Mouse (Mus musculus): ENCODE measurements around the gene Pdxp. TPM values are rescaled to one million over a fixed set of nuclear protein-coding genes. Genes with fewer than 3 reads are reported as not detected.
A peak's percentile ranks its signal among the peaks of the same experiment; 100 is the strongest.

The Pdxp gene
- polyA plus RNA-seq, 1 experiment from 2014 or later, result 36.8 TPM

DNA sequence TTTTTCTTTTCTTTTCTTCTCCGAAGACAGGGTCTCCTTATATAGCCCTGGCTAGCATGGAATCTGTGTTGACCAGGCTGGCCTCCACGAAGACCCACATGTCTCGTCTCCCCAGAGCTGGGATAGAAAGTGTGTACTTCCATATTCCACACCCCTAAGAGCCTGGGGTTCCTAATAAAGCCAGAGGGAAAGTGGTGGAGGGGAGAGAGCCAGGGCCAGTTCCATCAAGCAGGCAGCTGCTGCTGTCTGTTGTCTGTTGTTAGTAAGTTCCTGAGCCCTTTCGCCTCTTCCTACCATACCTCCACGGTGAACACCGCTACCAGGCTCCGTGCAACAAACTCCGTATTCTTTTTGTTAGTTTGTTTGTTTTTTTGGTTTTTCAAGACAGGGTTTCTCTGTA, 14.8 kb downstream of the Pdxp start:
- H3K4me1 ChIP-seq (replicated peaks), result peaks cover 39% of the 10 kb centered on the region
- no peak for ATAC-seq (ENCODE audit: insufficient number of reproducible peaks, insufficient read depth, low FRiP score, low TSS enrichment, low read depth)
- WGBS, result 39% methylated on average over 8 of the region's 8 CpGs
- H3K4me3 ChIP-seq (replicated peaks), result peak overlapping the region; percentile 52
- peak overlapping the region; percentile 93 for H3K4me2 ChIP-seq
- H3K27me3 ChIP-seq, result no peaks in the 10 kb centered on the region
- peaks cover 16% of the 10 kb centered on the region for H3K36me3 ChIP-seq
- H3K27ac ChIP-seq, result peak overlapping the region; percentile 98
- peak overlapping the region; percentile 63; the same call in 1 of the 2 replicates for H3K9ac ChIP-seq (replicated peaks)
- no peaks in the 10 kb centered on the region for H3K9me3 ChIP-seq

DNA sequence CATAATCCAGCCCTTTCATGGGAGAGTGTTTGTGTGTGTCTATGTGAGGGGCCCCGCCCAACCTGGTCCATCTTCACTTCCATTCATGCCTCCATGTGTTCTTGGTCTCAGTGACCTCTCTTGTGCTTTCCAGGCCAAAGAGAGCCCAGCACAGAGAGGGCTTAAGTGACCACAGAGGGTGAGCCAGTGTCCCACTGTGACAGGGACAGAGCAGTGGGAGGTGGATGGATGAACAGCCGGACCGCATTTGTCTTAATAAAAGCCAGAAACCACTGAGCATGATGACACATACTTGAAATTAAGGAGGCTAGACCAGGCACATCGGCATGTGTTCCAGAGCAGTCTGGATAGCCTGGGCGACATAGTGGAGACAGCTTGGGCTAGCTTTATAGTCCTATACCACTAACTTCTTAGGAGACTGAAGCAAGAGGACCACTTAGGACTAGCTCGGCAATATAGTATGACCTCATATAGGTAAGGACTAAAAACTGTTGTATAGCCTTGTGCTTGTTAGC, 16.5 kb downstream of the Pdxp start:
- 86% methylated on average over 6 of the region's 6 CpGs for WGBS
- Histone ChIP-seq H3K4me1 (replicated peaks) (peaks cover 30% of the 10 kb centered on the region), H3K27me3 (no peaks in the 10 kb centered on the region), H3K9ac (replicated peaks) (no peak overlapping the region), H3K9me3 (no peaks in the 10 kb centered on the region), H3K4me3 (replicated peaks) (no peak overlapping the region), H3K36me3 (peaks cover 16% of the 10 kb centered on the region), H3K4me2 (no peak overlapping the region), H3K27ac (no peak overlapping the region)
- no peak for ATAC-seq (ENCODE audit: insufficient number of reproducible peaks, insufficient read depth, low FRiP score, low TSS enrichment, low read depth)

DNA sequence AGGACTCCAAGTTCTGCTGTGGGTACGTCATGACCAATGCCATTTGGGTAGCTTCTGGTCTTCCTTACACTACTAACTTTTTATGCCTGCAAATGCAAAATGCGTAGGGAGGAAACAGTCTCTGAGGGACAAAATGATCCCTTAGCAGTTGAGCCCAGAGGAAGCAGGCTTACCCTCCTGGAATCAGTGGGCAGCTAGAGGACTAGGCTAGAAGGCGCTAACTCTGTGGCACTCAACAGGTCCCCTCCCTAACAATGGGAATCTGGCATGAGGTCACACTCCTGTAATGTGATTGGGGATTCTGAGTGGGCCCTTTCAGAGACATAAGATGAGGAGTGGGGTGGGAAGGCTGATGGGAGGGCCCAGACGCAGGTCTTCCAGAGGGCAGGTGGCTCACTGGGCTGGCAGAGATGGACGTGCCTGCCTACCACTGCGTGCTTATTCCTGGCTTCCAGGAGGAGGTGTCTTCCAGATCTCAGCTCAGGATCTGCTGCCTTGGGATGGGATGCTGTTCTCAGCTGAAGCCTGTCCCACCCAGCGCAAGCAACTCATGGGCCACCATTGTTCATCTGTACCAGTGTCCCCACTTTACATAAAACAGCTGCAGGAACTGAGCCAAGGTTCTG, 17.2 kb downstream of the Pdxp start:
- no peak overlapping the region for H3K4me3 ChIP-seq (replicated peaks)
- H3K27ac ChIP-seq, result 0 out of 2 replicates have a peak overlapping the region, but pooled peaks have one; percentile 12
- H3K9ac ChIP-seq (replicated peaks), result peak overlapping the region; percentile 23; the same call in 1 of the 2 replicates
- 87% methylated on average over 7 of the region's 7 CpGs for WGBS
- no peaks in the 10 kb centered on the region for H3K9me3 ChIP-seq
- peaks cover 16% of the 10 kb centered on the region for H3K36me3 ChIP-seq
- no peak overlapping the region for H3K4me2 ChIP-seq
- H3K4me1 ChIP-seq (replicated peaks), result peaks cover 29% of the 10 kb centered on the region
- ATAC-seq (ENCODE audit: insufficient number of reproducible peaks, insufficient read depth, low FRiP score, low TSS enrichment, low read depth), result no peak
- no peaks in the 10 kb centered on the region for H3K27me3 ChIP-seq

DNA sequence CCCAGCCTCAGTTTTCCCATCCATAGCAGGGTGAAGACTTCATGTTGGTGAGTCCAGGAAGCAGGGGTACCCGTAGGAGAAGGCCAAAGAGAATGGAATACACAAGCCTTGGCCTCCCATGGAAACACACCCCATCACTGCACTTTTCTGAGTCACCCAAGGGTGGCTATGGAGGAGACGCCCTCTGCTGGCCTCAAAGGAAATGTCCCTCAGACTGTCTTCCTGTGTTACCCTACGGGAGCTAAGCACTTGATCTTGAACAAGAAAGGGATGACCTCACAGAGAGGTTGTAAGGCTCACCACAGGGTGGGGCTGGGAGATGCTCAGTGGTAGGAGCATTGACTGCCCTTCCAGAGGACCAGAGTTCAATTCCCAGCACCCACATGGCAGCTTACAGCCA, 17.9 kb downstream of the Pdxp start:
- H3K4me1 ChIP-seq (replicated peaks), result peaks cover 29% of the 10 kb centered on the region
- H3K9me3 ChIP-seq, result no peaks in the 10 kb centered on the region
- no peak overlapping the region for H3K27ac ChIP-seq
- H3K27me3 ChIP-seq, result no peaks in the 10 kb centered on the region
- H3K4me3 ChIP-seq (replicated peaks), result no peak overlapping the region
- H3K9ac ChIP-seq (replicated peaks), result no peak overlapping the region; the same call in 1 of the 2 replicates
- WGBS, result 28% methylated on average over 3 of the region's 3 CpGs
- H3K4me2 ChIP-seq, result no peak overlapping the region
- H3K36me3 ChIP-seq, result peaks cover 16% of the 10 kb centered on the region
- no peak for ATAC-seq (ENCODE audit: insufficient number of reproducible peaks, insufficient read depth, low FRiP score, low TSS enrichment, low read depth)

DNA sequence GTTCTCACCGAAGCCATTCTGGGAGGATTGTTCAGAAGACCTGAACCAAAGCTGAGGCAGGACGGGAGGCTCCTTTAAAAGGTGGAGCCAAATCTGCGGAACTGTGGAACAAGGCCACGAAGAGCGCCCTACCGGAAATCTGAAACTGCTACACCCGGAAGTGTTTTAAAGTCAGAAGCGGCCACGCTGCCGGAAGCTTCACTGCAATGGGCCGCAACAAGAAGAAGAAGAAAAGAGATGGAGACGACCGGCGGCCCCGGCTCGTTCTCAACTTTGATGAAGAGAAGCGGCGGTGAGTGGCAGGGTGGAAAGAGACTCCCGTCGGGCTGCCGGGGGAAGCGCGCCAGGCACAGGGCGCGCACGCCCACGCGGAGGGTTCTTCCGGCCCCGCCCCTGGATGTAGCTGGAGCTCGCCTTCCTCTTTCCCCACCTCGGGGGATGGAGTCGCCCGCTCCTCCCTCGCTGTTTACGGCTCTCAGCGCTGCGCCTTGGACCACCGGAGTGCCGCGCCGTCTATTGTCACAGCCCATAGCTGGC, 21.1 kb downstream of the Pdxp start, which contains the start of gene Nol12:
Nol12 (plus strand) TSS at position 150 of the 537 bp plus-strand sequence.
- peak within 1 kb of the TSS; percentile 77 for H3K4me3 ChIP-seq (replicated peaks)
- peak within 1 kb of the TSS; percentile 79 for H3K4me2 ChIP-seq
- no peaks in the 10 kb centered on the region for H3K27me3 ChIP-seq
- peak; percentile 85 for ATAC-seq (ENCODE audit: insufficient number of reproducible peaks, insufficient read depth, low FRiP score, low TSS enrichment, low read depth)
- H3K36me3 ChIP-seq, result peaks cover 40% of the 10 kb centered on the region
- peak within 1 kb of the TSS; percentile 91 for H3K27ac ChIP-seq
- peak within 1 kb of the TSS; percentile 66 for H3K9ac ChIP-seq (replicated peaks)
- peaks cover 12% of the 10 kb centered on the region for H3K4me1 ChIP-seq (replicated peaks)
- under 1% methylated on average over 42 of the region's 42 CpGs for WGBS
- H3K9me3 ChIP-seq, result no peaks in the 10 kb centered on the region

DNA sequence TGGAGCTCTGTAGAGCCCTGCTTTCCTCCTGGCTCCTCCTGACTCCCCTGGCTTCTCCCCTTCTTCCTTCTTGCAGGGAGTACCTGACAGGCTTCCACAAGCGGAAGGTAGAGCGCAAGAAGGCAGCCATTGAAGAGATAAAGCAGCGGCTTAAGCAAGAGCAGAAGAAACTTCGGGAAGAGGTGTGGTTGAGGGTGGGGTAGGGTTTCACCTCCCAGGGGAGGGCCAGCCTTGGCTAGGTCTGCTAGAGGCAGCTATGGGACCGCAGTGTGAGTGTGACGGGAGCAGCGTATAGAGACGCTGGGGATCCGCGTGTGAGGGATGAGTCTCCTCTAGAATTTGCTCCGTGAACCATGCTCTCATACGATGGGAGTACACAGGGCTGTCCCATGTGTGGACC, 22.7 kb downstream of the Pdxp start:
- Histone ChIP-seq H3K4me3 (replicated peaks) (peak overlapping the region; percentile 77; the same call in 1 of the 2 replicates), H3K4me1 (replicated peaks) (peaks cover 12% of the 10 kb centered on the region), H3K9ac (replicated peaks) (0 out of 2 replicates have a peak overlapping the region, but pooled peaks have one; percentile 8), H3K9me3 (no peaks in the 10 kb centered on the region), H3K27me3 (no peaks in the 10 kb centered on the region), H3K4me2 (peak overlapping the region; percentile 79), H3K36me3 (peaks cover 48% of the 10 kb centered on the region), H3K27ac (no peak overlapping the region)
- WGBS, result 90% methylated on average over 12 of the region's 12 CpGs
- ATAC-seq (ENCODE audit: insufficient number of reproducible peaks, insufficient read depth, low FRiP score, low TSS enrichment, low read depth), result no peak

DNA sequence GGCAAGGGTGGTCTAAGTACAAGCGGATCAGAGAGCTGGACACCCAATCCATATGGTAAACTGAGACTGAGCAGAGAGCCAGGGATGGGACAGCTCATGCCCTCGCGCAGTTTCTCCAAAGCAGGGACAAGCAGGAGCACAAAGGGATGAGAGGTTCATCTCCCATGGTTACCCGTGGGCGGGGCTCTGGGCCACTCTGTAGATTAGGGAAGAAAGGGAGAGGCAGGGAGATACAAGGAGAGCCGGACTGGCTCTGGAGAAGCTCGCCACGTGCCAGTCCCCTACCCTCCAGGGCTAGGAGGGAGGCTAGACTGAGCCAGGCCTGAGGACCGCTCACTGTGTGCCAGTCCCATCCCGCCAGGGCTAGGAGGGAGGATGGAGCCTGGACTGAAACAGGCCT, 23.6 kb downstream of the Pdxp start:
- H3K27me3 ChIP-seq, result no peaks in the 10 kb centered on the region
- peaks cover 12% of the 10 kb centered on the region for H3K4me1 ChIP-seq (replicated peaks)
- ATAC-seq (ENCODE audit: insufficient number of reproducible peaks, insufficient read depth, low FRiP score, low TSS enrichment, low read depth), result no peak
- H3K9me3 ChIP-seq, result no peaks in the 10 kb centered on the region
- H3K4me2 ChIP-seq, result no peak overlapping the region
- H3K4me3 ChIP-seq (replicated peaks), result no peak overlapping the region
- no peak overlapping the region for H3K9ac ChIP-seq (replicated peaks)
- peaks cover 55% of the 10 kb centered on the region for H3K36me3 ChIP-seq
- WGBS, result 96% methylated on average over 10 of the region's 10 CpGs
- no peak overlapping the region for H3K27ac ChIP-seq

DNA sequence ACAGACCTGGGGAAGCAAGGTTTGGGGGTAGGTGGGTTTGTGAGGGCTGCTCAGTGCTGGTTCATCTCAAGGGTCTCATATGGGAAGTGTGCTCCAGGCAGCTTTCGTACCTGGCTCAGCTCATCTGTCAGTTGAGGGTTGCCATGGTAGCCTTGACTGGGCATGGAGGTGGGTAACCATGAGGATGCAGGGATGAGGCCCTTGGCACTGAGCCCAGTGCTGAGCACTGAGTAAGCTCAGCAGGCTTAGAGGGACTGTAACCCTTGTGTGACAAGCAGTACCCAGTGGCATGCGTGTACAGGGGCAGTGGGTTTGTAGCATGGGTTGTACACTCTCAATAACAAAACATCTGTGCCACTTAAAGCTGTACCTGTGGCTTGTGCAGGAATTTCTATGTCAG, 24.2 kb downstream of the Pdxp start:
- Histone ChIP-seq H3K9me3 (no peaks in the 10 kb centered on the region), H3K36me3 (peaks cover 55% of the 10 kb centered on the region), H3K4me3 (replicated peaks) (no peak overlapping the region), H3K27ac (no peak overlapping the region), H3K27me3 (no peaks in the 10 kb centered on the region), H3K4me1 (replicated peaks) (peaks cover 15% of the 10 kb centered on the region), H3K4me2 (no peak overlapping the region), H3K9ac (replicated peaks) (no peak overlapping the region)
- WGBS, result 96% methylated on average over 2 of the region's 2 CpGs
- no peak for ATAC-seq (ENCODE audit: insufficient number of reproducible peaks, insufficient read depth, low FRiP score, low TSS enrichment, low read depth)

DNA sequence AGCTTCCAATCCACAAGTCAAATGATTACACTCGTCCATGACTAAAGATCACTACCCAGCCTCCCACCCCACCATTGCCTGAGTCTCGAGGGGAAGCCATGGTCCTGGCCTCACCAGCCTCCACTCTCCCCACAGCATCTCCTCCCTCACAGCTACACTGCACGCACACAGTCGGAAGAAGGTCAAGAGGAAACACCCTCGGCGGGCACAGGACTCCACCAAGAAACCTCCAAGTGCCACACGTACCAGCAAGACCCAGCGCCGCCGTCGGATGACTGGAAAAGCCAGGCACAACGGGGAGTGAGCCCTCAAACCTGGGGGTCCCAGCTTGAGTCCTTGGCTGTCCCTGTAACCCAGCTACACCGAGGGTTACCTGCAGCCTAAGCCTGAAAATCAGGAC, 26.6 kb downstream of the Pdxp start:
- H3K36me3 ChIP-seq, result peaks cover 55% of the 10 kb centered on the region
- 91% methylated on average over 13 of the region's 13 CpGs for WGBS

DNA sequence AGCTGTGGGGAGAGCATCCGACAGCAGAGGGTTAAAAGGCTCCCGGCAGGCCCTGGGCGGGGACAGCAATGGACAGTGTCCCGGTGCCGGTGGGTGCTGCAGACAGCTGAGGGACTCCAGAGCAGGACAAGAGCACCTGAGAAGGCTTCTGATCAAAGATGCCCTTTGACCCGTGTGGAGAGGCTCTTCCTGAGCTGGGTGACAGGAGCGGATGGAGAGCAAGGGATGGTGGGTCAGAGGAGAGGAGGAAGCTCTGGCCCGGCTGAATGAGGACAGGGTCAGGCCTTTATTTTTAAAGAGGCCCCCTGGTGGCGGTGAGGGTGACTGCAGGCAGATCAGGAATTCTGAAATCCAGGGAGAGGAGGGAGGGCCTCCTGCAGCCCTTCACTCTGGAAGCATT, 28.9 kb downstream of the Pdxp start:
- 1% methylated on average over 9 of the region's 9 CpGs for WGBS
- no peaks in the 10 kb centered on the region for H3K9me3 ChIP-seq
- H3K9ac ChIP-seq (replicated peaks), result peak overlapping the region; percentile 58
- no peaks in the 10 kb centered on the region for H3K27me3 ChIP-seq
- ATAC-seq (ENCODE audit: insufficient number of reproducible peaks, insufficient read depth, low FRiP score, low TSS enrichment, low read depth), result peak; percentile 35; the same call in 1 of the 2 replicates
- peaks cover 44% of the 10 kb centered on the region for H3K36me3 ChIP-seq
- peak overlapping the region; percentile 60 for H3K4me2 ChIP-seq
- H3K4me3 ChIP-seq (replicated peaks), result peak overlapping the region; percentile 32
- no peak overlapping the region for H3K27ac ChIP-seq
- peaks cover 9% of the 10 kb centered on the region; the same call in 1 of the 2 replicates for H3K4me1 ChIP-seq (replicated peaks)

More for the DNA sequence above, 26.6 kb downstream of the Pdxp start:
- Histone ChIP-seq H3K4me1 (replicated peaks) (peaks cover 15% of the 10 kb centered on the region), H3K9me3 (no peaks in the 10 kb centered on the region), H3K27me3 (no peaks in the 10 kb centered on the region), H3K27ac (no peak overlapping the region), H3K4me2 (no peak overlapping the region), H3K9ac (replicated peaks) (no peak overlapping the region), H3K4me3 (replicated peaks) (no peak overlapping the region)
- ATAC-seq (ENCODE audit: insufficient number of reproducible peaks, insufficient read depth, low FRiP score, low TSS enrichment, low read depth), result no peak

DNA sequence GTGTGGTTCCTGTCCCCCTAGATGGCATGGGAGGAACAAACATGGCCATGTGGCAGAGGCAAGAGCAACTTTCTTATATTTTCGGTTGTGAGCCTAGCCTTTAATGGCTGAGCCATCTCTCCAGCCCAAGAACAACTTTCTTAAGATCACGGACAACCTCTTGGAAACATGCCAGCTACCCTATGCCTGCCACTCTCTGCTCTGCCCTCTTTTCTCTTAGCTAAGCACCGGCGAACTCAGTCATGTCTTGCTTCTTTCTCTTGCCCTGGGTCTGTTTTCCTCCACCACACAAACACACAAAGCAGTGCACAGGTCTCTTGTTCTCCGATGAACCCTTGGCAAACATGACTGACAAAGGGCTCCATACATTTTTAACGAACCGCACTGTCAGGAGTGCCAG, 32.5 kb downstream of the Pdxp start:
- Histone ChIP-seq H3K9ac (replicated peaks) (no peak overlapping the region), H3K9me3 (no peaks in the 10 kb centered on the region), H3K4me1 (replicated peaks) (peaks cover 23% of the 10 kb centered on the region), H3K36me3 (peaks cover 15% of the 10 kb centered on the region), H3K4me2 (no peak overlapping the region), H3K4me3 (replicated peaks) (no peak overlapping the region), H3K27me3 (no peaks in the 10 kb centered on the region), H3K27ac (no peak overlapping the region)
- ATAC-seq (ENCODE audit: insufficient number of reproducible peaks, insufficient read depth, low FRiP score, low TSS enrichment, low read depth), result no peak
- WGBS, result 85% methylated on average over 7 of the region's 7 CpGs
